Mouse (Mus musculus) G1E (cell line): ENCODE measurements around the gene Tspoap1. TPM values are rescaled to one million over a fixed set of nuclear protein-coding genes. Genes with fewer than 3 reads are reported as not detected.

Source experiments
- ATAC-seq: 2 replicates; pipeline ENCODE4 v1.8.0; 2016; ENCODE audit warnings: mild to moderate bottlenecking; ENCODE audit not compliant: insufficient number of reproducible peaks, poor library complexity, low FRiP score, severe bottlenecking; ENCODE audit errors: extremely low read depth
- DNase-seq: peaks from one replicate; pipeline ENCODE4 v3.0.0; 2012; ENCODE audit warnings: low spot score
- H3K27me3 ChIP-seq: 2 replicates; pipeline ENCODE4 v1.6.1; 2012; ENCODE audit warnings: mild to moderate bottlenecking, low read length, inconsistent platforms; ENCODE audit not compliant: insufficient read depth
- H3K36me3 ChIP-seq: replicated peaks from 2 replicates; pipeline ENCODE3; 2012; ENCODE audit warnings: mild to moderate bottlenecking, inconsistent platforms
- H3K4me1 ChIP-seq: 2 replicates; pipeline ENCODE4 v1.6.1; 2012; ENCODE audit warnings: low read depth, low read length, inconsistent platforms, mixed read lengths; ENCODE audit not compliant: insufficient read depth
- H3K4me3 ChIP-seq: 2 replicates; pipeline ENCODE4 v1.5.1; 2012; ENCODE audit warnings: low read depth, mild to moderate bottlenecking, inconsistent platforms, low read length, moderate library complexity, mixed read lengths
- H3K9me3 ChIP-seq: replicated peaks from 2 replicates; pipeline ENCODE4 v1.6.1; 2012; ENCODE audit warnings: inconsistent platforms
- CTCF ChIP-seq: IDR thresholded peaks from 2 replicates; pipeline ENCODE4 v1.5.1; 2012; ENCODE audit warnings: low read depth, low read length, inconsistent platforms, mixed read lengths
- GATA1 ChIP-seq: IDR thresholded peaks from 2 replicates; pipeline ENCODE4 v1.6.1; 2012; ENCODE audit warnings: borderline replicate concordance, low read length, inconsistent platforms, mixed read lengths
- GATA2 ChIP-seq: IDR thresholded peaks from 2 replicates; pipeline ENCODE4 v1.6.1; 2012; ENCODE audit warnings: low read depth, low read length, inconsistent platforms, borderline replicate concordance
- POLR2AphosphoS5 ChIP-seq: IDR thresholded peaks from 2 replicates; pipeline ENCODE4 v1.6.1; 2012; ENCODE audit warnings: low read depth, low read length, inconsistent platforms; ENCODE audit not compliant: insufficient replicate concordance
- TAL1 ChIP-seq: conservative IDR thresholded peaks from 2 replicates; pipeline ENCODE4 v1.6.1; 2012; ENCODE audit warnings: low read depth, low read length, inconsistent platforms, mixed read lengths
- polyA plus RNA-seq: library from polyadenylated mRNA; stranded (reverse); fragments of >175 nt; gene quantifications from 2 replicates; pipeline ENCODE4 v1.2.3, GENCODE M21; 2012
- total RNA-seq, 2 experiments: library from RNA; stranded (forward) in 1 of 2; stranded (reverse) in 1 of 2; fragments of 200-1000 nt in 1 of 2; fragments of >200 nt in 1 of 2; fragmentation: Nextera tagmentation in 1 of 2; gene quantifications; 2 replicates each; pipeline ENCODE4 v1.2.3; 2014 to 2017

Gene Tspoap1
- total and polyA plus RNA-seq, 3 experiments, result 9.9 to 17.4 (median 10.2) TPM

DNA sequence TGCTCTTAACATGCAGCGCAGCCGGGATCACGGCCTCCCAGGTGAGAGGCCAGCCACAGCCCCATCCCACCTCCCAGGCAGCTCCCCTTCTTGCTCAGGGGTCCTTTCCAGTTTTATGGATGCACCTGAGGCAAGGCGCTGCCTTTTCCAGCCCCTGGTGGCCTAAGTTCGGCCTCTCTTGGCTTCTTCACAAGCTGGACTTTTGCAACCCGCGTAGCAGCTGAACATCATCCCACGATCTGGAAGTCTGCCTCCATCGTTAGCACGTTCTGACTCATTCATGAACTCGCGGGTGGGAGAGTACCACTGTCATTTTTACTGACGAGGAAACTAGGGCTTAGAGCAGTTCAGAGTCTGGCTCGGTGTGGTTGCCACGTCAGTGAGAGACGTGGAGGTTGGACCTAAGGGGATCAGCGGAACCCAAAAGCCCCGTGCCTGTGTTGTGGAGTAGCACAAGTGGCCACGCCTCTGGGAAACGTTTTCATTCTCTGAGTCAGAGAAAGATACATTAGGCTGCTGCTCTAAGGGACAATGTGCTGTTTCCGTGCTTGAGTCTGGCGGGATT lies 41.5 kb downstream of the Tspoap1 start:
- no peak for DNase-seq
- TF ChIP-seq GATA1 (no peak), TAL1 (no peak), GATA2 (no peak), CTCF (no peak)

DNA sequence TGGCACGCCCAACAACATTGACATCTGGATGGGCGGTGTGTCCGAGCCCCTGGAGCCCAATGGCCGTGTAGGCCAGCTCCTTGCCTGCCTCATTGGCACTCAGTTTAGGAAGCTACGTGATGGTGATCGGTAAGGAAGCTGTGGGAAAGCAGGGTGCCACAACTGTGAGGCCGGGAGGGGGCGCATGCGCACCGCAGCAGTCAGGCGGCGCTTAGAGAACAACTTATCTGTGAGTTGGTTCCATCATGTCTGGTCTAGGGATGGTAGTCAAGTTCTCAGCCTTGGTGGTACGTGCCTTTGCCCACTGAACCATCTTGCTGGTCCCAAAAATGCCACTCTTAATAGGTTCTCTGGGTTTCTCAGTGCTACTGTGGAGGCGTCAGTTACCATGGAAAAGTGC lies 42.3 kb downstream of the Tspoap1 start:
- ATAC-seq (no peak), DNase-seq (no peak)
- Histone ChIP-seq H3K9me3 (no peaks in the 10 kb centered on the region), H3K4me1 (no peaks in the 10 kb centered on the region), H3K4me3 (no peak overlapping the region), H3K27me3 (peaks cover 30% of the 10 kb centered on the region), H3K36me3 (no peaks in the 10 kb centered on the region)
- no peak for TF ChIP-seq GATA1

More for the DNA sequence above, 41.5 kb downstream of the Tspoap1 start:
- Histone ChIP-seq H3K9me3 (no peaks in the 10 kb centered on the region), H3K4me1 (no peaks in the 10 kb centered on the region), H3K36me3 (no peaks in the 10 kb centered on the region), H3K4me3 (no peak overlapping the region), H3K27me3 (peaks cover 30% of the 10 kb centered on the region)
- no peak for ATAC-seq

- no peak for ATAC-seq
Measured at GRCm38 (mm10) chr11:87805448-87805847, 45.1 kb downstream of the Tspoap1 start.

GRCm38 (mm10) chr11:87807433-87807832 lies 47.1 kb downstream of the Tspoap1 start:
- H3K4me3 ChIP-seq, result no peak overlapping the region
- no peak for TF ChIP-seq GATA2
- TF ChIP-seq GATA1, result no peak
- TF ChIP-seq TAL1, result no peak
- TF ChIP-seq CTCF, result no peak
- no peak for TF ChIP-seq POLR2AphosphoS5
- no peaks in the 10 kb centered on the region for H3K4me1 ChIP-seq
- H3K27me3 ChIP-seq, result peaks cover 37% of the 10 kb centered on the region
- H3K36me3 ChIP-seq, result no peaks in the 10 kb centered on the region
- H3K9me3 ChIP-seq, result no peaks in the 10 kb centered on the region
- no peak for ATAC-seq
- no peak for DNase-seq

More at GRCm38 (mm10) chr11:87805448-87805847, 45.1 kb downstream of the Tspoap1 start:
- Histone ChIP-seq H3K4me1 (no peaks in the 10 kb centered on the region), H3K27me3 (peaks cover 37% of the 10 kb centered on the region), H3K36me3 (no peaks in the 10 kb centered on the region), H3K4me3 (no peak overlapping the region), H3K9me3 (no peaks in the 10 kb centered on the region)
- TF ChIP-seq TAL1, result no peak
- no peak for TF ChIP-seq GATA1
- TF ChIP-seq GATA2, result no peak
- 0 out of 2 replicates have a peak, but pooled peaks have one; percentile 28 for TF ChIP-seq CTCF
- TF ChIP-seq POLR2AphosphoS5, result no peak
- DNase-seq, result no peak

GRCm38 (mm10) chr11:87808236-87808635 lies 47.9 kb downstream of the Tspoap1 start:
- Histone ChIP-seq H3K4me1 (no peaks in the 10 kb centered on the region), H3K9me3 (no peaks in the 10 kb centered on the region), H3K27me3 (peaks cover 32% of the 10 kb centered on the region), H3K36me3 (no peaks in the 10 kb centered on the region), H3K4me3 (no peak overlapping the region)
- no peak for TF ChIP-seq CTCF
- TF ChIP-seq POLR2AphosphoS5, result no peak
- no peak for TF ChIP-seq TAL1
- TF ChIP-seq GATA2, result no peak
- no peak for TF ChIP-seq GATA1
- ATAC-seq (no peak), DNase-seq (no peak)

DNA sequence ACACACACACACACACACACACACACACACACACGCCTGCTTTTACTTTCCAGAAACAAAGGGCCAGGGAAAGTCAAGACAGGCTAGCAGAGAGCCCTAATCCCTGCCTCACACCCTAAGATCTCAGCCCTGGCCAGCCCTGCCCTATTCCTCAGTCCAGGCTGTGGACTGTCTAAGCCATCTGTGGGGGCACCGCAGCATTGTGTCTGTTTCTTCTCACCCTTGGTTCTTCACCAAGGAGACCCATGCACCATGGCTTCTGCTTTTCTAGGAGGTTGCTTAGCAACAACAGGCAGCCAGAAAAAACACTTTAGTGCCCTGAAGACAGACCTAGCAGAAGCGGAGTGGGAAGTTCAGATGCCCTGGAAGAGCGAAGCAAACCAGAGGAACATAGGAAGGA lies 51.1 kb downstream of the Tspoap1 start:
- TF ChIP-seq GATA1, result no peak
- no peak for TF ChIP-seq POLR2AphosphoS5
- TF ChIP-seq TAL1, result no peak
- no peak for TF ChIP-seq CTCF
- no peak for TF ChIP-seq GATA2
- Histone ChIP-seq H3K4me1 (no peaks in the 10 kb centered on the region), H3K9me3 (no peaks in the 10 kb centered on the region), H3K36me3 (no peaks in the 10 kb centered on the region), H3K4me3 (no peak overlapping the region), H3K27me3 (peaks cover 33% of the 10 kb centered on the region)
- ATAC-seq (no peak), DNase-seq (no peak)

GRCm38 (mm10) chr11:87814831-87815230 lies 54.5 kb downstream of the Tspoap1 start:
- no peak overlapping the region for H3K4me3 ChIP-seq
- ATAC-seq, result no peak

More at GRCm38 (mm10) chr11:87814831-87815230, 54.5 kb downstream of the Tspoap1 start:
- no peaks in the 10 kb centered on the region for H3K9me3 ChIP-seq
- no peak for DNase-seq
- TF ChIP-seq GATA2 (no peak), POLR2AphosphoS5 (no peak), GATA1 (no peak), TAL1 (no peak), CTCF (no peak)
- H3K4me1 ChIP-seq, result no peaks in the 10 kb centered on the region
- H3K36me3 ChIP-seq, result no peaks in the 10 kb centered on the region
- peaks cover 29% of the 10 kb centered on the region for H3K27me3 ChIP-seq
